In genomic region chr11:44399763-44400162, GRCm38 (mm10) we compare ENCODE assay signal across 8 mouse cellular contexts. TPM values are rescaled to one million over a fixed set of nuclear protein-coding genes. Genes with fewer than 3 reads are reported as not detected.
DNase-seq lines count a peak whose midpoint lies in the region; ATAC-seq and TF ChIP-seq lines count a peak whose summit lies in the region.

Il12b (plus strand) TSS chr11:44400063.

- no peak for ATAC-seq in lung, embryonic 16.5 days (ENCODE audit: low read depth)
- ATAC-seq in forebrain, embryonic 15.5 days (replicated peaks): no peak
- no peak for ATAC-seq in limb, embryonic 12.5 days (ENCODE audit: insufficient number of reproducible peaks, insufficient read depth, low FRiP score, low TSS enrichment, low read depth)

- H3K36me3 ChIP-seq in lung, embryonic 16.5 days (ENCODE audit: control insufficient read depth, insufficient read depth, low read length): no peaks in the 10 kb centered on the region
- no peaks in the 10 kb centered on the region for H3K36me3 ChIP-seq in forebrain, embryonic 15.5 days
- no peaks in the 10 kb centered on the region for H3K36me3 ChIP-seq in limb, embryonic 12.5 days

- H3K4me2 ChIP-seq in lung, embryonic 16.5 days (ENCODE audit: low read depth, low read length): peak within 1 kb of the TSS; percentile 64
- H3K4me2 ChIP-seq in forebrain, embryonic 15.5 days (replicated peaks): peak within 1 kb of the TSS; percentile 62
- H3K4me2 ChIP-seq in limb, embryonic 12.5 days: peak within 1 kb of the TSS; percentile 67

- WGBS in lung, embryonic 16.5 days: 62% methylated on average over 6 of the region's 6 CpGs
- WGBS in forebrain, embryonic 15.5 days: 78% methylated on average over 6 of the region's 6 CpGs
- WGBS in limb, embryonic 12.5 days: 74% methylated on average over 6 of the region's 6 CpGs
- 81% methylated on average over 6 of the region's 6 CpGs for WGBS in olfactory bulb, adult 2 months

- DNase-seq in lung, postnatal 4 days: no peak
- no peak for DNase-seq in right cerebral cortex, postnatal 14 days
- no peak for DNase-seq in frontal cortex, postnatal 14 days (ENCODE audit: low spot score in 2 of 2)
- DNase-seq in spleen, postnatal 36 days (ENCODE audit: low spot score in 2 of 2): no peak

- TF ChIP-seq CTCF in olfactory bulb, adult 2 months (IDR thresholded peaks at IDR 0.05; ENCODE audit: insufficient read depth, low read depth, low read length): no peak

- no peak within 1 kb of the TSS for H3K27ac ChIP-seq in lung, embryonic 16.5 days (ENCODE audit: low read length)
- H3K27ac ChIP-seq in forebrain, embryonic 15.5 days (replicated peaks): no peak within 1 kb of the TSS
- H3K27ac ChIP-seq in limb, embryonic 12.5 days: no peak within 1 kb of the TSS
- no peak within 1 kb of the TSS for H3K27ac ChIP-seq in olfactory bulb, adult 2 months (ENCODE audit: insufficient read depth, low read depth, low read length)

- H3K27me3 ChIP-seq in lung, embryonic 16.5 days (ENCODE audit: control insufficient read depth, insufficient read depth, low read depth, low read length): no peaks in the 10 kb centered on the region; the same call in 1 of the 2 replicates
- H3K27me3 ChIP-seq in forebrain, embryonic 15.5 days: no peaks in the 10 kb centered on the region; the same call in 1 of the 2 replicates
- 0 out of 2 replicates have a peak, but pooled peaks cover 7% of the 10 kb centered on the region for H3K27me3 ChIP-seq in limb, embryonic 12.5 days

- peak within 1 kb of the TSS; percentile 40 for H3K4me3 ChIP-seq in lung, embryonic 16.5 days (ENCODE audit: low read length)
- peak within 1 kb of the TSS; percentile 36 for H3K4me3 ChIP-seq in forebrain, embryonic 15.5 days
- peak within 1 kb of the TSS; percentile 40 for H3K4me3 ChIP-seq in limb, embryonic 12.5 days (replicated peaks)
- peak within 1 kb of the TSS; percentile 26 for H3K4me3 ChIP-seq in olfactory bulb, adult 2 months (ENCODE audit: insufficient read depth, low read depth, low read length)

- no peaks in the 10 kb centered on the region; the same call in 1 of the 2 replicates for H3K4me1 ChIP-seq in lung, embryonic 16.5 days (replicated peaks; ENCODE audit: control insufficient read depth, insufficient read depth, low read length)
- peaks cover 21% of the 10 kb centered on the region for H3K4me1 ChIP-seq in forebrain, embryonic 15.5 days
- H3K4me1 ChIP-seq in limb, embryonic 12.5 days (replicated peaks): peaks cover 8% of the 10 kb centered on the region
- peaks cover 4% of the 10 kb centered on the region; the same call in 1 of the 2 replicates for H3K4me1 ChIP-seq in olfactory bulb, adult 2 months (ENCODE audit: control insufficient read depth, insufficient read depth, low read length)

- no peaks in the 10 kb centered on the region for H3K9me3 ChIP-seq in lung, embryonic 16.5 days (ENCODE audit: control insufficient read depth, low read length)
- H3K9me3 ChIP-seq in forebrain, embryonic 15.5 days: no peaks in the 10 kb centered on the region
- no peaks in the 10 kb centered on the region for H3K9me3 ChIP-seq in limb, embryonic 12.5 days

- TF ChIP-seq POLR2A in olfactory bulb, adult 2 months (IDR thresholded peaks at IDR 0.05; ENCODE audit: insufficient read depth, low read depth, low read length): no peak

- peak within 1 kb of the TSS; percentile 57; the same call in 1 of the 2 replicates for H3K9ac ChIP-seq in lung, embryonic 16.5 days (ENCODE audit: low read length)
- no peak within 1 kb of the TSS; the same call in 1 of the 2 replicates for H3K9ac ChIP-seq in forebrain, embryonic 15.5 days (replicated peaks)
- H3K9ac ChIP-seq in limb, embryonic 12.5 days (replicated peaks): peak within 1 kb of the TSS; percentile 56

RNA-seq across cellular contexts. Expression of gene Il12b, which starts in this region (rescaled TPM):
- polyA plus RNA-seq in lung, embryonic 16.5 days (2015; fragmentation: Nextera tagmentation; extraction: Ambion mirVana): not detected in 2 replicates
- not detected in 2 replicates for polyA plus RNA-seq in forebrain, embryonic 15.5 days (2015; fragmentation: Nextera tagmentation; extraction: Ambion mirVana)
- 0.12 TPM in 1 of 2 replicates, not detected in the other for polyA plus RNA-seq in limb, embryonic 12.5 days (2016; fragmentation: Nextera tagmentation; extraction: Ambion mirVana)
- polyA plus RNA-seq in olfactory bulb, adult 2 months (2012; ENCODE audit: insufficient read depth, insufficient read length, low replicate concordance, missing spikeins): not detected in 2 replicates
